Mouse (Mus musculus) heart, postnatal 10 days (tissue): ENCODE data around the gene Tmc6. TPM values are rescaled to one million over a fixed set of nuclear protein-coding genes. Genes with fewer than 3 reads are reported as not detected.
"Not testable (repeated sequence)": the region's sequence is repeated elsewhere in the genome, so short reads cannot be mapped to it uniquely, and the experiment has no call there.

Source experiments
- DNase-seq, 2 experiments: peaks; one replicate each; pipeline ENCODE4 v3.0.0; 2021
- intact Hi-C: fragments of 180-260 bp; cut with DNase I; formaldehyde crosslinking; loops from one replicate; pipeline ENCODE4 v1.15.1; 2025
- total RNA-seq, 2 experiments: library from RNA; stranded (reverse); gene quantifications; 2 replicates each; pipeline ENCODE4 v1.2.3; 2021

Gene Tmc6
- total RNA-seq, 2 experiments from 2014 or later: 29.4 to 33.7 TPM

GRCm38 (mm10) chr11:117814704-117815366 is 32.8 kb upstream of the Tmc6 start:
- DNase-seq: no peak
- intact Hi-C loops: no loop called here

- intact Hi-C loops: no loop called here
Measured at GRCm38 (mm10) chr11:117813867-117814266, 31.9 kb upstream of the Tmc6 start.

GRCm38 (mm10) chr11:117810401-117811046 is 28.5 kb upstream of the Tmc6 start:
- intact Hi-C loops: no loop called here
- peak; percentile 91 to 92 for DNase-seq

More at GRCm38 (mm10) chr11:117813867-117814266, 31.9 kb upstream of the Tmc6 start:
- no peak for DNase-seq

GRCm38 (mm10) chr11:117809407-117810311 is 27.7 kb upstream of the Tmc6 start, which contains the start of the genes Gm20708 and Syngr2:
Gene Gm20708, plus strand, starts transcription at chr11:117809668.
Gene Syngr2, plus strand, starts transcription at chr11:117809668.
- peak; percentile 83 for DNase-seq
- intact Hi-C loops: no loop called here

GRCm38 (mm10) chr11:117806781-117807180 is 24.8 kb upstream of the Tmc6 start:
- intact Hi-C loops: no loop called here
- no peak for DNase-seq

GRCm38 (mm10) chr11:117803166-117803688 is 21.2 kb upstream of the Tmc6 start:
- DNase-seq: no peak
- intact Hi-C loops: no loop called here

GRCm38 (mm10) chr11:117801650-117802049 is 19.7 kb upstream of the Tmc6 start:
- intact Hi-C loops: no loop called here
- no peak for DNase-seq

GRCm38 (mm10) chr11:117800038-117800437 is 18.0 kb upstream of the Tmc6 start:
- no peak for DNase-seq
- intact Hi-C loops: no loop called here

GRCm38 (mm10) chr11:117799174-117799573 is 17.2 kb upstream of the Tmc6 start:
- DNase-seq: no peak
- intact Hi-C loops: no loop called here

- no peak for DNase-seq
- intact Hi-C loops: no loop called here
Measured at GRCm38 (mm10) chr11:117798160-117798541, 16.2 kb upstream of the Tmc6 start.

- intact Hi-C loops: no loop called here
- DNase-seq: no peak
Measured at GRCm38 (mm10) chr11:117797511-117798159, 15.6 kb upstream of the Tmc6 start, which contains the start of gene 6030468B19Rik. Gene 6030468B19Rik, plus strand, starts transcription at chr11:117797660.

- no peak for DNase-seq
- intact Hi-C loops: no loop called here
Measured at GRCm38 (mm10) chr11:117796954-117797353, 15.0 kb upstream of the Tmc6 start.

- intact Hi-C loops: no loop called here
- DNase-seq: no peak
Measured at GRCm38 (mm10) chr11:117794035-117794551, 12.1 kb upstream of the Tmc6 start.

GRCm38 (mm10) chr11:117792281-117792888 is 10.4 kb upstream of the Tmc6 start:
- intact Hi-C loops: no loop called here
- no peak for DNase-seq

GRCm38 (mm10) chr11:117791441-117791761 is 9.4 kb upstream of the Tmc6 start:
- DNase-seq: no peak
- intact Hi-C loops: no loop called here

- intact Hi-C loops: loop anchor here (1.0 kb wide), 1 partner anchor 34 kb away; the partner anchor contains the start of gene Afmid
- DNase-seq: no peak
Measured at GRCm38 (mm10) chr11:117790703-117791440, 8.9 kb upstream of the Tmc6 start.

- intact Hi-C loops: loop anchor here (1.0 kb wide), 1 partner anchor 35 kb away; the partner anchor contains the start of gene Afmid
Measured at GRCm38 (mm10) chr11:117790286-117790685, 8.3 kb upstream of the Tmc6 start.

GRCm38 (mm10) chr11:117788481-117788880 is 6.5 kb upstream of the Tmc6 start:
- DNase-seq, intact Hi-C loops: not testable (repeated sequence)

More at GRCm38 (mm10) chr11:117790286-117790685, 8.3 kb upstream of the Tmc6 start:
- peak; percentile 75 to 86 for DNase-seq

- peak; percentile 67 to 72 for DNase-seq
- intact Hi-C loops: loop anchor here (2.0 kb wide), 2 partner anchors 77 to 401 kb away; no protein-coding TSS in a partner anchor
Measured at GRCm38 (mm10) chr11:117786294-117786693, 4.3 kb upstream of the Tmc6 start.
